Mouse (Mus musculus) embryonic facial prominence, embryonic 11.5 days (tissue): ENCODE data around the gene Ttc23l. TPM values are rescaled to one million over a fixed set of nuclear protein-coding genes. Genes with fewer than 3 reads are reported as not detected.
"Not testable (repeated sequence)": the region's sequence is repeated elsewhere in the genome, so short reads cannot be mapped to it uniquely, and the experiment has no call there.

Experiments
- ATAC-seq: fragments of 200-750 bp; cut with Nextera tagmentation; replicated peaks from 2 replicates; pipeline ENCODE4 v1.8.0; 2017; ENCODE audit warnings: low read depth; ENCODE audit not compliant: insufficient number of reproducible peaks, low FRiP score, low TSS enrichment
- DNase-seq: peaks from one replicate; pipeline ENCODE4 v3.0.0-alpha.2; 2015; ENCODE audit warnings: low spot score
- H3K27ac ChIP-seq: fragments of 300-500 bp; sonication (generic); replicated peaks from 2 replicates; pipeline ENCODE4 v1.5.1; 2014; ENCODE audit warnings: mild to moderate bottlenecking, low read depth, low read length, control low read depth
- H3K27me3 ChIP-seq: fragments of 300-500 bp; sonication (generic); 2 replicates; pipeline ENCODE4 v1.6.1; 2014; ENCODE audit warnings: mild to moderate bottlenecking, low read length, moderate library complexity, mixed read lengths; ENCODE audit not compliant: control insufficient read depth, insufficient read depth
- H3K36me3 ChIP-seq: fragments of 300-500 bp; sonication (generic); replicated peaks from 2 replicates; pipeline ENCODE4 v1.6.1; 2014; ENCODE audit warnings: low read depth, mild to moderate bottlenecking, low read length, moderate library complexity, mixed read lengths; ENCODE audit not compliant: control insufficient read depth, insufficient read depth
- H3K4me1 ChIP-seq: fragments of 300-500 bp; sonication (generic); 2 replicates; pipeline ENCODE4 v1.6.1; 2014; ENCODE audit warnings: low read length, mixed read lengths; ENCODE audit not compliant: control insufficient read depth, insufficient read depth
- H3K4me2 ChIP-seq: fragments of 300-500 bp; sonication (generic); 2 replicates; pipeline ENCODE4 v1.6.1; 2014; ENCODE audit warnings: low read depth, mild to moderate bottlenecking, control low read depth, low read length, moderate library complexity
- H3K4me3 ChIP-seq: fragments of 300-500 bp; sonication (generic); 2 replicates; pipeline ENCODE4 v1.5.1; 2014; ENCODE audit warnings: low read depth, low read length, control low read depth
- H3K9ac ChIP-seq: fragments of 300-500 bp; sonication (generic); replicated peaks from 2 replicates; pipeline ENCODE4 v1.6.1; 2014; ENCODE audit warnings: mild to moderate bottlenecking, control low read depth, low read length
- H3K9me3 ChIP-seq: fragments of 300-500 bp; sonication (generic); replicated peaks from 2 replicates; pipeline ENCODE4 v1.6.1; 2016; ENCODE audit warnings: mild to moderate bottlenecking, low read length, inconsistent platforms, mixed read lengths; ENCODE audit not compliant: control insufficient read depth
- WGBS: fragments of 180-500 bp; shearing (Covaris S2); extraction: QIAGEN DNeasy Blood & Tissue Kit; methylation state at CpG from one replicate; pipeline ENCODE4 v1.1.7; 2014; 5-methylcytosine and 5-hydroxymethylcytosine counted together
- polyA plus RNA-seq: library from polyadenylated mRNA; unstranded; fragments of >200 nt; fragmentation: Nextera tagmentation; extraction: Ambion mirVana; gene quantifications from 2 replicates; pipeline ENCODE4 v1.2.1, GENCODE M21; 2014

Ttc23l gene
- polyA plus RNA-seq, 1 experiment from 2014 or later, result not detected

GRCm38 (mm10) chr15:10540271-10541088, 18.0 kb downstream of the Ttc23l start:
- H3K27ac ChIP-seq, result 0 out of 2 replicates have a peak overlapping the region, but pooled peaks have one; percentile 62
- H3K27me3 ChIP-seq, result no peaks in the 10 kb centered on the region
- DNase-seq (peak; percentile 54), ATAC-seq (peak; percentile 59; the same call in 1 of the 2 replicates)
- no peak overlapping the region for H3K4me2 ChIP-seq
- WGBS, result 50% methylated on average over 16 of the region's 16 CpGs
- no peak overlapping the region for H3K9ac ChIP-seq
- H3K4me3 ChIP-seq, result no peak overlapping the region
- no peaks in the 10 kb centered on the region for H3K36me3 ChIP-seq
- H3K9me3 ChIP-seq, result no peaks in the 10 kb centered on the region
- no peaks in the 10 kb centered on the region for H3K4me1 ChIP-seq

- Histone ChIP-seq H3K9me3 (no peaks in the 10 kb centered on the region), H3K4me3 (no peak overlapping the region), H3K27me3 (no peaks in the 10 kb centered on the region), H3K4me1 (no peaks in the 10 kb centered on the region), H3K9ac (no peak overlapping the region), H3K27ac (no peak overlapping the region), H3K36me3 (no peaks in the 10 kb centered on the region), H3K4me2 (no peak overlapping the region)
- WGBS, result 63% methylated on average over 7 of the region's 7 CpGs
- ATAC-seq (no peak), DNase-seq (peak; percentile 6)
These were observed 22.5 kb downstream of the Ttc23l start for GRCm38 (mm10) chr15:10535969-10536368.

GRCm38 (mm10) chr15:10534591-10534990, 23.9 kb downstream of the Ttc23l start:
- Histone ChIP-seq H3K9me3 (no peaks in the 10 kb centered on the region), H3K9ac (no peak overlapping the region), H3K4me1 (no peaks in the 10 kb centered on the region), H3K27ac (no peak overlapping the region), H3K27me3 (no peaks in the 10 kb centered on the region), H3K4me3 (no peak overlapping the region), H3K36me3 (no peaks in the 10 kb centered on the region), H3K4me2 (no peak overlapping the region)
- no peak for ATAC-seq
- no peak for DNase-seq
- whole genome bisulfite sequencing, result 91% methylated on average over 5 of the region's 5 CpGs

- not testable (repeated sequence) for ATAC-seq, DNase-seq, H3K27ac ChIP-seq, H3K4me1 ChIP-seq, H3K9me3 ChIP-seq, H3K36me3 ChIP-seq, H3K4me3 ChIP-seq, H3K27me3 ChIP-seq, H3K4me2 ChIP-seq, H3K9ac ChIP-seq
- 84% methylated on average over 10 of the region's 10 CpGs for WGBS
These were observed 25.1 kb downstream of the Ttc23l start for GRCm38 (mm10) chr15:10533361-10533760.

- ATAC-seq, result no peak
- DNase-seq, result no peak
- Histone ChIP-seq H3K27ac (no peak overlapping the region), H3K36me3 (no peaks in the 10 kb centered on the region), H3K9ac (no peak overlapping the region), H3K4me1 (no peaks in the 10 kb centered on the region), H3K27me3 (no peaks in the 10 kb centered on the region), H3K4me2 (no peak overlapping the region), H3K4me3 (no peak overlapping the region), H3K9me3 (no peaks in the 10 kb centered on the region)
- WGBS, result 87% methylated on average over 4 of the region's 4 CpGs
These were observed 27.1 kb downstream of the Ttc23l start for GRCm38 (mm10) chr15:10531352-10531751.

GRCm38 (mm10) chr15:10525896-10526295, 32.6 kb downstream of the Ttc23l start:
- no peaks in the 10 kb centered on the region for H3K4me1 ChIP-seq
- no peak overlapping the region for H3K9ac ChIP-seq
- WGBS, result 73% methylated on average over 1 of the region's 1 CpGs
- no peak overlapping the region for H3K27ac ChIP-seq
- H3K36me3 ChIP-seq, result no peaks in the 10 kb centered on the region
- no peak overlapping the region for H3K4me3 ChIP-seq
- H3K27me3 ChIP-seq, result no peaks in the 10 kb centered on the region
- no peak overlapping the region for H3K4me2 ChIP-seq
- no peaks in the 10 kb centered on the region for H3K9me3 ChIP-seq
- DNase-seq, result no peak
- no peak for ATAC-seq

GRCm38 (mm10) chr15:10515166-10515565, 43.3 kb downstream of the Ttc23l start:
- H3K9me3 ChIP-seq, result no peaks in the 10 kb centered on the region
- H3K27me3 ChIP-seq, result no peaks in the 10 kb centered on the region
- 84% methylated on average over 7 of the region's 7 CpGs for WGBS
- ATAC-seq (no peak), DNase-seq (no peak)
- no peak overlapping the region for H3K9ac ChIP-seq
- H3K4me2 ChIP-seq, result no peak overlapping the region
- no peaks in the 10 kb centered on the region for H3K4me1 ChIP-seq
- no peak overlapping the region for H3K27ac ChIP-seq
- H3K4me3 ChIP-seq, result no peak overlapping the region
- no peaks in the 10 kb centered on the region for H3K36me3 ChIP-seq

GRCm38 (mm10) chr15:10506099-10506498, 52.4 kb downstream of the Ttc23l start:
- Histone ChIP-seq H3K4me1 (0 out of 2 replicates have a peak, but pooled peaks cover 2% of the 10 kb centered on the region), H3K36me3 (no peaks in the 10 kb centered on the region), H3K4me2 (no peak overlapping the region), H3K4me3 (no peak overlapping the region), H3K27me3 (no peaks in the 10 kb centered on the region), H3K9ac (no peak overlapping the region), H3K27ac (no peak overlapping the region), H3K9me3 (no peaks in the 10 kb centered on the region)
- WGBS, result 43% methylated on average over 11 of the region's 11 CpGs
- ATAC-seq (no peak), DNase-seq (peak; percentile 51)
